Mouse (Mus musculus) C2C12 (cell line): ENCODE results near the gene Trim27.

Source experiments
- CTCF ChIP-seq: IDR thresholded peaks from one replicate; pipeline ENCODE4 v1.5.1; 2011; ENCODE audit not compliant: control insufficient read depth, insufficient read depth, insufficient read length
- MAX ChIP-seq: IDR thresholded peaks from one replicate; pipeline ENCODE4 v1.6.1; 2011; ENCODE audit warnings: mild to moderate bottlenecking, control low read depth

- TF ChIP-seq CTCF = no peak
- no peak for TF ChIP-seq MAX
Observed at GRCm38 (mm10) chr13:21167910-21168300, 11.3 kb upstream of the Trim27 start.
